Mouse (Mus musculus) olfactory bulb, adult 2 months (tissue): ENCODE measurements around the gene Plrg1.

Source experiments
- CTCF ChIP-seq: fragments of 200-500 bp; IDR thresholded peaks from 2 replicates; pipeline ENCODE4 v1.5.1; 2012; ENCODE audit warnings: low read depth, mild to moderate bottlenecking, low read length, moderate library complexity; ENCODE audit not compliant: insufficient read depth
- POLR2A ChIP-seq: fragments of 200-500 bp; IDR thresholded peaks from 2 replicates; pipeline ENCODE4 v1.6.1; 2012; ENCODE audit warnings: mild to moderate bottlenecking, low read depth, low read length, moderate library complexity; ENCODE audit not compliant: insufficient read depth

DNA sequence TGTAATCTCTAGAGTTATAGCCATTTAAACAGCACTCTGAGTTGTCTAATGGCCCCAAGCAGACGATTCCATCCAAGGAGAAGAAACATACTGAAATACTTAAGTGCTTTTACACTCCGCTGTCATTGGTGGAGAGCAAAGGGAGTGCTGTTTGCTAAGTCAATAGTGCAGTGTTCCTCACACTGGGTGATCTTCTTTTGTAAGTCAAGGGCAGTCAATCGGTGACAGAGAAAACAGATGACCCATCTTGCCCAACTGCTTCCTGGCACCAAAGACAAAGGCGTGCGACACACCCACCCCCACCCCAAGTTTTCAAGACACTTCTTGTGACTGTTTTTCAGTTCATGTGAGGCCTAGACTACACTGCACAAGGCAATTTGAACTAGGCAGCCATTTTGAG is 3.2 kb upstream of the Plrg1 start:
- TF ChIP-seq CTCF (no peak), POLR2A (no peak)
